Mouse (Mus musculus): ENCODE measurements at regions not wholly inside any gene's neighbourhood (a gene's known extent, or its start where the extent isn't known, plus 50 kb on each side); places are given as distances from the start of the nearest gene placed in this dataset.

DNA sequence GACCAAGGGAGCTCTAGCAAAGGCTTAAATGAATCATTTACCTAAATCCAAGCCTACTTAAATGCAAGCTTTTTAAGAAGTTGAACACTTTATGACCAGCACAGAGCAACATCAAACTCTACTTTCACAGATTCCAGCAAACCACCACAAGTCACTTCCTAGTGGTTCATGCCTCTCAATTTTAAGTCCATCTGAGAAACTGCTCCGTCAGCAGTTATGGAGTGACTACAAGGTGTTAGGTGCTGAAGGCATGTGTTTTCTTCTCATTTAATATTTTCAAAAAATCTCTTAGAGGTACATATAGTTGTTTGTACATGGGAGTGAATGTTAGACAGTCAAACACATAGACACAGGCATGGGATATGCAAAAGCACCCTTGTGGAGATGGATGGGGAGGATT, 72.2 kb upstream of the Adamts16 start:
- no peak for TF ChIP-seq EP300 (IDR thresholded peaks at IDR 0.05)
- no peak for TF ChIP-seq CTCF (IDR thresholded peaks at IDR 0.05)
